Mouse (Mus musculus): ENCODE data around the gene Zfp536. TPM values are rescaled to one million over a fixed set of nuclear protein-coding genes. Genes with fewer than 3 reads are reported as not detected.

Gene Zfp536
- polyA plus RNA-seq, 1 experiment from 2014 or later: 8.8 TPM

GRCm38 (mm10) chr7:37568811-37569500, 204.5 kb downstream of the Zfp536 start:
- H3K4me1 ChIP-seq (ENCODE audit: control insufficient read depth, insufficient read depth, low read length): no peaks in the 10 kb centered on the region; the same call in 1 of the 2 replicates
- WGBS: 71% methylated on average over 31 of the region's 31 CpGs
- no peak overlapping the region for H3K4me2 ChIP-seq (ENCODE audit: low read depth, low read length)
- peak; percentile 68 for ATAC-seq
- H3K27me3 ChIP-seq (replicated peaks; ENCODE audit: control insufficient read depth, insufficient read depth, low read length): no peaks in the 10 kb centered on the region
- H3K9ac ChIP-seq (ENCODE audit: low read depth, low read length): no peak overlapping the region
- no peak overlapping the region for H3K4me3 ChIP-seq (ENCODE audit: low read length)
- H3K9me3 ChIP-seq (ENCODE audit: control insufficient read depth, low read length): no peaks in the 10 kb centered on the region
- H3K27ac ChIP-seq (ENCODE audit: low read length): no peak overlapping the region
- no peaks in the 10 kb centered on the region for H3K36me3 ChIP-seq (ENCODE audit: control insufficient read depth, insufficient read depth, low read length)

- Histone ChIP-seq H3K4me1 (ENCODE audit: control insufficient read depth, insufficient read depth, low read length) (no peaks in the 10 kb centered on the region; the same call in 1 of the 2 replicates), H3K27me3 (replicated peaks; ENCODE audit: control insufficient read depth, insufficient read depth, low read length) (no peaks in the 10 kb centered on the region), H3K4me3 (ENCODE audit: low read length) (no peak overlapping the region), H3K4me2 (ENCODE audit: low read depth, low read length) (no peak overlapping the region), H3K36me3 (ENCODE audit: control insufficient read depth, insufficient read depth, low read length) (no peaks in the 10 kb centered on the region), H3K9ac (ENCODE audit: low read depth, low read length) (no peak overlapping the region), H3K27ac (ENCODE audit: low read length) (no peak overlapping the region), H3K9me3 (ENCODE audit: control insufficient read depth, low read length) (no peaks in the 10 kb centered on the region)
- 78% methylated on average over 14 of the region's 14 CpGs for WGBS
- ATAC-seq: no peak
These were observed 205.4 kb downstream of the Zfp536 start for GRCm38 (mm10) chr7:37568041-37568440.

- H3K27ac ChIP-seq (ENCODE audit: low read length): peak overlapping the region; percentile 51
These were observed 207.4 kb downstream of the Zfp536 start for GRCm38 (mm10) chr7:37566019-37566418.

GRCm38 (mm10) chr7:37565371-37565770, 208.1 kb downstream of the Zfp536 start:
- Histone ChIP-seq H3K4me1 (ENCODE audit: control insufficient read depth, insufficient read depth, low read length) (no peaks in the 10 kb centered on the region; the same call in 1 of the 2 replicates), H3K27me3 (replicated peaks; ENCODE audit: control insufficient read depth, insufficient read depth, low read length) (no peaks in the 10 kb centered on the region), H3K36me3 (ENCODE audit: control insufficient read depth, insufficient read depth, low read length) (no peaks in the 10 kb centered on the region), H3K9ac (ENCODE audit: low read depth, low read length) (no peak overlapping the region), H3K27ac (ENCODE audit: low read length) (no peak overlapping the region), H3K9me3 (ENCODE audit: control insufficient read depth, low read length) (no peaks in the 10 kb centered on the region), H3K4me3 (ENCODE audit: low read length) (no peak overlapping the region), H3K4me2 (ENCODE audit: low read depth, low read length) (no peak overlapping the region)
- ATAC-seq: no peak
- 73% methylated on average over 8 of the region's 8 CpGs for WGBS

More at GRCm38 (mm10) chr7:37566019-37566418, 207.4 kb downstream of the Zfp536 start:
- 16% methylated on average over 9 of the region's 9 CpGs for WGBS
- 0 out of 2 replicates have a peak, but pooled peaks have one; percentile 31 for ATAC-seq
- Histone ChIP-seq H3K4me3 (ENCODE audit: low read length) (no peak overlapping the region), H3K4me1 (ENCODE audit: control insufficient read depth, insufficient read depth, low read length) (no peaks in the 10 kb centered on the region; the same call in 1 of the 2 replicates), H3K4me2 (ENCODE audit: low read depth, low read length) (peak overlapping the region; percentile 19; the same call in 1 of the 2 replicates), H3K9ac (ENCODE audit: low read depth, low read length) (peak overlapping the region; percentile 24; the same call in 1 of the 2 replicates), H3K9me3 (ENCODE audit: control insufficient read depth, low read length) (no peaks in the 10 kb centered on the region), H3K36me3 (ENCODE audit: control insufficient read depth, insufficient read depth, low read length) (no peaks in the 10 kb centered on the region), H3K27me3 (replicated peaks; ENCODE audit: control insufficient read depth, insufficient read depth, low read length) (no peaks in the 10 kb centered on the region)

GRCm38 (mm10) chr7:37564644-37565043, 208.8 kb downstream of the Zfp536 start:
- Histone ChIP-seq H3K9me3 (ENCODE audit: control insufficient read depth, low read length) (no peaks in the 10 kb centered on the region), H3K36me3 (ENCODE audit: control insufficient read depth, insufficient read depth, low read length) (no peaks in the 10 kb centered on the region), H3K9ac (ENCODE audit: low read depth, low read length) (no peak overlapping the region), H3K4me1 (ENCODE audit: control insufficient read depth, insufficient read depth, low read length) (no peaks in the 10 kb centered on the region; the same call in 1 of the 2 replicates), H3K4me3 (ENCODE audit: low read length) (no peak overlapping the region), H3K27me3 (replicated peaks; ENCODE audit: control insufficient read depth, insufficient read depth, low read length) (no peaks in the 10 kb centered on the region), H3K4me2 (ENCODE audit: low read depth, low read length) (no peak overlapping the region), H3K27ac (ENCODE audit: low read length) (no peak overlapping the region)
- no peak for ATAC-seq
- WGBS: 37% methylated on average over 10 of the region's 10 CpGs

GRCm38 (mm10) chr7:37563831-37564400, 209.5 kb downstream of the Zfp536 start:
- WGBS: 57% methylated on average over 6 of the region's 6 CpGs
- no peaks in the 10 kb centered on the region; the same call in 1 of the 2 replicates for H3K4me1 ChIP-seq (ENCODE audit: control insufficient read depth, insufficient read depth, low read length)
- H3K36me3 ChIP-seq (ENCODE audit: control insufficient read depth, insufficient read depth, low read length): no peaks in the 10 kb centered on the region
- no peaks in the 10 kb centered on the region for H3K9me3 ChIP-seq (ENCODE audit: control insufficient read depth, low read length)
- no peak overlapping the region for H3K4me3 ChIP-seq (ENCODE audit: low read length)
- H3K27me3 ChIP-seq (replicated peaks; ENCODE audit: control insufficient read depth, insufficient read depth, low read length): no peaks in the 10 kb centered on the region
- no peak for ATAC-seq
- no peak overlapping the region for H3K4me2 ChIP-seq (ENCODE audit: low read depth, low read length)
- peak overlapping the region; percentile 8; the same call in 1 of the 2 replicates for H3K27ac ChIP-seq (ENCODE audit: low read length)
- no peak overlapping the region for H3K9ac ChIP-seq (ENCODE audit: low read depth, low read length)

- no peaks in the 10 kb centered on the region for H3K36me3 ChIP-seq (ENCODE audit: control insufficient read depth, insufficient read depth, low read length)
- H3K4me2 ChIP-seq (ENCODE audit: low read depth, low read length): peak overlapping the region; percentile 50
- peak overlapping the region; percentile 75 for H3K27ac ChIP-seq (ENCODE audit: low read length)
- peak; percentile 81 for ATAC-seq
- peak overlapping the region; percentile 36; the same call in 1 of the 2 replicates for H3K9ac ChIP-seq (ENCODE audit: low read depth, low read length)
- no peaks in the 10 kb centered on the region for H3K27me3 ChIP-seq (replicated peaks; ENCODE audit: control insufficient read depth, insufficient read depth, low read length)
- H3K9me3 ChIP-seq (ENCODE audit: control insufficient read depth, low read length): no peaks in the 10 kb centered on the region
- WGBS: 17% methylated on average over 8 of the region's 8 CpGs
- H3K4me1 ChIP-seq (ENCODE audit: control insufficient read depth, insufficient read depth, low read length): no peaks in the 10 kb centered on the region; the same call in 1 of the 2 replicates
- peak overlapping the region; percentile 32 for H3K4me3 ChIP-seq (ENCODE audit: low read length)
These were observed 210.3 kb downstream of the Zfp536 start for GRCm38 (mm10) chr7:37563171-37563574.

- H3K27ac ChIP-seq (ENCODE audit: low read length): peak overlapping the region; percentile 75
- 33% methylated on average over 7 of the region's 7 CpGs for WGBS
- no peaks in the 10 kb centered on the region for H3K27me3 ChIP-seq (replicated peaks; ENCODE audit: control insufficient read depth, insufficient read depth, low read length)
- peak overlapping the region; percentile 36; the same call in 1 of the 2 replicates for H3K9ac ChIP-seq (ENCODE audit: low read depth, low read length)
- H3K36me3 ChIP-seq (ENCODE audit: control insufficient read depth, insufficient read depth, low read length): no peaks in the 10 kb centered on the region
- no peaks in the 10 kb centered on the region for H3K9me3 ChIP-seq (ENCODE audit: control insufficient read depth, low read length)
- no peak for ATAC-seq
- H3K4me2 ChIP-seq (ENCODE audit: low read depth, low read length): peak overlapping the region; percentile 50
- no peaks in the 10 kb centered on the region; the same call in 1 of the 2 replicates for H3K4me1 ChIP-seq (ENCODE audit: control insufficient read depth, insufficient read depth, low read length)
- no peak overlapping the region for H3K4me3 ChIP-seq (ENCODE audit: low read length)
These were observed 210.9 kb downstream of the Zfp536 start for GRCm38 (mm10) chr7:37562505-37562904.

GRCm38 (mm10) chr7:37560581-37560980, 212.9 kb downstream of the Zfp536 start:
- Histone ChIP-seq H3K4me1 (ENCODE audit: control insufficient read depth, insufficient read depth, low read length) (no peaks in the 10 kb centered on the region), H3K4me3 (ENCODE audit: low read length) (no peak overlapping the region), H3K9ac (ENCODE audit: low read depth, low read length) (no peak overlapping the region), H3K4me2 (ENCODE audit: low read depth, low read length) (no peak overlapping the region), H3K9me3 (ENCODE audit: control insufficient read depth, low read length) (no peaks in the 10 kb centered on the region), H3K36me3 (ENCODE audit: control insufficient read depth, insufficient read depth, low read length) (no peaks in the 10 kb centered on the region), H3K27ac (ENCODE audit: low read length) (no peak overlapping the region), H3K27me3 (replicated peaks; ENCODE audit: control insufficient read depth, insufficient read depth, low read length) (no peaks in the 10 kb centered on the region)
- 77% methylated on average over 7 of the region's 7 CpGs for WGBS
- ATAC-seq: no peak
